Mouse (Mus musculus): ENCODE data around the gene Tmem248. TPM values are rescaled to one million over a fixed set of nuclear protein-coding genes. Genes with fewer than 3 reads are reported as not detected.

The Tmem248 gene
- polyA plus RNA-seq, 1 experiment = 30.9 TPM

- H3K27me3 ChIP-seq (replicated peaks; ENCODE audit: control insufficient read depth, insufficient read depth, low read length) = no peaks in the 10 kb centered on the region
- no peak overlapping the region for H3K27ac ChIP-seq (ENCODE audit: insufficient read depth, low read depth, low read length)
- 58% methylated on average over 7 of the region's 7 CpGs for WGBS
- no peaks in the 10 kb centered on the region for H3K36me3 ChIP-seq (ENCODE audit: control insufficient read depth, insufficient read depth, low read length)
- no peak for DNase-seq
- TF ChIP-seq POLR2A (IDR thresholded peaks at IDR 0.05; ENCODE audit: low read depth, low read length) (no peak), CTCF (conservative IDR thresholded peaks at IDR 0.05; ENCODE audit: insufficient read depth, insufficient read length, low read depth, low read length) (0 out of 2 replicates have a peak, but pooled peaks have one; percentile 11)
- H3K4me1 ChIP-seq (ENCODE audit: control insufficient read depth, insufficient read depth, low read length) = peaks cover 6% of the 10 kb centered on the region; the same call in 1 of the 2 replicates
- no peak overlapping the region for H3K4me3 ChIP-seq (ENCODE audit: insufficient read depth, low read depth, low read length)
These were observed 36.5 kb upstream of the Tmem248 start for GRCm38 (mm10) chr5:130180362-130180761.

- 58% methylated on average over 6 of the region's 6 CpGs for WGBS
- no peak overlapping the region for H3K27ac ChIP-seq (ENCODE audit: insufficient read depth, low read depth, low read length)
These were observed 34.9 kb upstream of the Tmem248 start for GRCm38 (mm10) chr5:130181740-130182540.

GRCm38 (mm10) chr5:130182541-130182821 lies 34.4 kb upstream of the Tmem248 start:
- H3K27ac ChIP-seq (ENCODE audit: insufficient read depth, low read depth, low read length) = no peak overlapping the region
- WGBS = 63% methylated on average over 3 of the region's 3 CpGs
- no peak overlapping the region for H3K4me3 ChIP-seq (ENCODE audit: insufficient read depth, low read depth, low read length)
- TF ChIP-seq POLR2A (IDR thresholded peaks at IDR 0.05; ENCODE audit: low read depth, low read length) (no peak), CTCF (conservative IDR thresholded peaks at IDR 0.05; ENCODE audit: insufficient read depth, insufficient read length, low read depth, low read length) (no peak)
- H3K4me1 ChIP-seq (ENCODE audit: control insufficient read depth, insufficient read depth, low read length) = peaks cover 6% of the 10 kb centered on the region; the same call in 1 of the 2 replicates
- no peak for DNase-seq
- H3K36me3 ChIP-seq (ENCODE audit: control insufficient read depth, insufficient read depth, low read length) = no peaks in the 10 kb centered on the region
- H3K27me3 ChIP-seq (replicated peaks; ENCODE audit: control insufficient read depth, insufficient read depth, low read length) = no peaks in the 10 kb centered on the region

More at GRCm38 (mm10) chr5:130181740-130182540, 34.9 kb upstream of the Tmem248 start:
- no peak for DNase-seq
- TF ChIP-seq CTCF (conservative IDR thresholded peaks at IDR 0.05; ENCODE audit: insufficient read depth, insufficient read length, low read depth, low read length) = no peak
- no peak for TF ChIP-seq POLR2A (IDR thresholded peaks at IDR 0.05; ENCODE audit: low read depth, low read length)
- H3K27me3 ChIP-seq (replicated peaks; ENCODE audit: control insufficient read depth, insufficient read depth, low read length) = no peaks in the 10 kb centered on the region
- H3K4me3 ChIP-seq (ENCODE audit: insufficient read depth, low read depth, low read length) = no peak overlapping the region
- no peaks in the 10 kb centered on the region for H3K36me3 ChIP-seq (ENCODE audit: control insufficient read depth, insufficient read depth, low read length)
- H3K4me1 ChIP-seq (ENCODE audit: control insufficient read depth, insufficient read depth, low read length) = peaks cover 6% of the 10 kb centered on the region; the same call in 1 of the 2 replicates

DNA sequence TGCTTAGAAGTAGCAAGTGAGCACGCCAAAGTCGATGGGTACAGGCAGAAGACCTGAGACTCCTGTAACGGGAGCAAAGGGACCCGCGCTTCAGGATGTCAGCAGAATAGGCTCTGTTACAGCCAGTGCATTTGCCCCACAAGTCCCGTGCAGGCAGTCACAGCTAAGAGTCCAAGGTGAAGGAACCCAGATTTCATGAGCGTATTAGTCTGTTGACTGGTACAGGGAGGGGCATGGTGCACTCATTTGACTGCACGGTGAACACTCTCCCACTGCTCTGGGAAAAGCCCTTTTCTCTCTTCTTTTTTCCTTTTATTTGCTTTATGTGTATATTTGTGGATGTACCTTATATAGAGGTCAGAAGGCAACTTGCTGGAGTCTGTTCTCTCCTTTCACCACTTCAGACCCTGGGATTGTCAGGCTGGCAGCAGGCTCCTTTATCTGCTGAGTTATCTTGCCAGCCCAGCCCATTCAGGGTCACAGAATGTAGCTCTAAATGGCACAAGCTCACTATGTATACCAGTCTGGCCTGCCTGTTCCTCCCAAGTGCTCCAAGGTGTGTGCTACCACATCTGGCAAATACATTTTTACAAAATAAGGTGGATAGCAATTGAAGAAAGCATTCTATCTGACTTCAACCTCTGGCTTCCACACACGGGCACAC lies 32.6 kb upstream of the Tmem248 start:
- 65% methylated on average over 9 of the region's 9 CpGs for whole genome bisulfite sequencing
- H3K27me3 ChIP-seq (replicated peaks; ENCODE audit: control insufficient read depth, insufficient read depth, low read length) = no peaks in the 10 kb centered on the region
- no peak for DNase-seq
- H3K27ac ChIP-seq (ENCODE audit: insufficient read depth, low read depth, low read length) = no peak overlapping the region
- TF ChIP-seq CTCF (conservative IDR thresholded peaks at IDR 0.05; ENCODE audit: insufficient read depth, insufficient read length, low read depth, low read length) (no peak), POLR2A (IDR thresholded peaks at IDR 0.05; ENCODE audit: low read depth, low read length) (no peak)
- no peak overlapping the region for H3K4me3 ChIP-seq (ENCODE audit: insufficient read depth, low read depth, low read length)
- peaks cover 3% of the 10 kb centered on the region; the same call in 1 of the 2 replicates for H3K4me1 ChIP-seq (ENCODE audit: control insufficient read depth, insufficient read depth, low read length)
- no peaks in the 10 kb centered on the region for H3K36me3 ChIP-seq (ENCODE audit: control insufficient read depth, insufficient read depth, low read length)

- 72% methylated on average over 6 of the region's 6 CpGs for WGBS
- no peak for TF ChIP-seq CTCF (conservative IDR thresholded peaks at IDR 0.05; ENCODE audit: insufficient read depth, insufficient read length, low read depth, low read length)
- no peak for TF ChIP-seq POLR2A (IDR thresholded peaks at IDR 0.05; ENCODE audit: low read depth, low read length)
- Histone ChIP-seq H3K27ac (ENCODE audit: insufficient read depth, low read depth, low read length) (no peak overlapping the region), H3K36me3 (ENCODE audit: control insufficient read depth, insufficient read depth, low read length) (no peaks in the 10 kb centered on the region), H3K27me3 (replicated peaks; ENCODE audit: control insufficient read depth, insufficient read depth, low read length) (no peaks in the 10 kb centered on the region), H3K4me3 (ENCODE audit: insufficient read depth, low read depth, low read length) (no peak overlapping the region), H3K4me1 (ENCODE audit: control insufficient read depth, insufficient read depth, low read length) (peaks cover 3% of the 10 kb centered on the region; the same call in 1 of the 2 replicates)
- no peak for DNase-seq
These were observed 31.6 kb upstream of the Tmem248 start for GRCm38 (mm10) chr5:130185312-130185711.

DNA sequence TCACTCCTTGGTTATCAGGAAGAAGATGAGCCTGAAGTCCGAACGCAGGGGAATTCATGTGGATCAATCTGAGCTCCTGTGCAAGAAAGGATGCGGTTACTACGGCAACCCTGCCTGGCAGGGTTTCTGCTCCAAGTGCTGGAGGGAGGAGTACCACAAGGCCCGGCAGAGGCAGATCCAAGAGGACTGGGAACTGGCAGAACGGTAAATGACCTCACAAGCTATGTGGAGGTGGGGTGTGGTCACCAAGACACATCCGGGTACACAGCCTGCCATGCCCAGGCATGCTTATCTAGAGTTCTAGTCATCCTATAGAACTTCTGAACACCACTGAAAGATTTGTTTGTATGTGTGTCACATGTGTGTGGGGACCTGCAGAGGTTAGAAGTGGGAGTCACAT lies 29.5 kb upstream of the Tmem248 start:
- Histone ChIP-seq H3K27ac (ENCODE audit: insufficient read depth, low read depth, low read length) (no peak overlapping the region), H3K4me3 (ENCODE audit: insufficient read depth, low read depth, low read length) (no peak overlapping the region), H3K27me3 (replicated peaks; ENCODE audit: control insufficient read depth, insufficient read depth, low read length) (no peaks in the 10 kb centered on the region), H3K36me3 (ENCODE audit: control insufficient read depth, insufficient read depth, low read length) (no peaks in the 10 kb centered on the region; the same call in 1 of the 2 replicates), H3K4me1 (ENCODE audit: control insufficient read depth, insufficient read depth, low read length) (peaks cover 14% of the 10 kb centered on the region)
- no peak for DNase-seq
- TF ChIP-seq POLR2A (IDR thresholded peaks at IDR 0.05; ENCODE audit: low read depth, low read length) (no peak), CTCF (conservative IDR thresholded peaks at IDR 0.05; ENCODE audit: insufficient read depth, insufficient read length, low read depth, low read length) (no peak)
- WGBS = 62% methylated on average over 7 of the region's 7 CpGs

DNA sequence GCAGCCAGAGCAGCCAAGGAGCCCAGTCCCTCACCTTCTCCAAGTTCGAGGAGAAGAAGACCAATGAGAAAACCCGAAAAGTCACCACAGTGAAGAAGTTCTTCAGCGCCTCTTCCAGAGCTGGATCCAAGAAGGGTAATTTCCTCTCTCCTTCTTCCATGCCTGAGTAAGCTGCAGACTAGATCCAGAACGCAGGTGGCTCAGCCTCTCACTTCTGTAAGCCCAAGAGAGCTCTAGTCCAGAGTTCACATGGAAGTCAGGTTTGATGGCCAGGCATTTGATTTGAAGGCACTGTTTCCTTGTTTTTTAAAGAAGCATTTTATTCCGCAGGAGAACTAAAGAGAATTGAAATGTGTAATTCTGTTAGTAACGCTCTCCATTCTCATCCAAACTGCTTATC lies 26.0 kb upstream of the Tmem248 start:
- TF ChIP-seq POLR2A (IDR thresholded peaks at IDR 0.05; ENCODE audit: low read depth, low read length) (no peak), CTCF (conservative IDR thresholded peaks at IDR 0.05; ENCODE audit: insufficient read depth, insufficient read length, low read depth, low read length) (no peak)
- peak; percentile 75 for DNase-seq
- no peaks in the 10 kb centered on the region for H3K27me3 ChIP-seq (replicated peaks; ENCODE audit: control insufficient read depth, insufficient read depth, low read length)
- H3K4me1 ChIP-seq (ENCODE audit: control insufficient read depth, insufficient read depth, low read length) = peaks cover 12% of the 10 kb centered on the region
- no peaks in the 10 kb centered on the region; the same call in 1 of the 2 replicates for H3K36me3 ChIP-seq (ENCODE audit: control insufficient read depth, insufficient read depth, low read length)
- WGBS = 64% methylated on average over 6 of the region's 6 CpGs
- H3K4me3 ChIP-seq (ENCODE audit: insufficient read depth, low read depth, low read length) = no peak overlapping the region
- no peak overlapping the region; the same call in 1 of the 2 replicates for H3K27ac ChIP-seq (ENCODE audit: insufficient read depth, low read depth, low read length)
